Mouse (Mus musculus): ENCODE data around the gene Eef1b2. TPM values are rescaled to one million over a fixed set of nuclear protein-coding genes. Genes with fewer than 3 reads are reported as not detected.

Eef1b2 gene
- total and polyA plus RNA-seq, 3 experiments: 533 to 2,961 (median 673) TPM

- H3K36me3 ChIP-seq (replicated peaks): no peaks in the 10 kb centered on the region
- no peak overlapping the region for H3K4me3 ChIP-seq (ENCODE audit: low read depth, low read length)
- H3K4me1 ChIP-seq (ENCODE audit: insufficient read depth, low read depth, low read length): peaks cover 31% of the 10 kb centered on the region
- ATAC-seq (ENCODE audit: extremely low read depth, insufficient number of reproducible peaks, low FRiP score, poor library complexity, severe bottlenecking): no peak
- H3K27me3 ChIP-seq (ENCODE audit: insufficient read depth, low read length): peaks cover 17% of the 10 kb centered on the region
- DNase-seq (ENCODE audit: low spot score): no peak
- TF ChIP-seq CTCF (IDR thresholded peaks at IDR 0.05; ENCODE audit: low read depth, low read length) (no peak), GATA2 (IDR thresholded peaks at IDR 0.05; ENCODE audit: borderline replicate concordance, low read depth, low read length) (no peak), POLR2AphosphoS5 (IDR thresholded peaks at IDR 0.05; ENCODE audit: insufficient replicate concordance, low read depth, low read length) (no peak), GATA1 (IDR thresholded peaks at IDR 0.05; ENCODE audit: borderline replicate concordance, low read length) (no peak), TAL1 (conservative IDR thresholded peaks at IDR 0.05; ENCODE audit: low read depth, low read length) (no peak)
- no peaks in the 10 kb centered on the region for H3K9me3 ChIP-seq (replicated peaks)
Observed at GRCm38 (mm10) chr1:63225890-63226289, 49.3 kb downstream of the Eef1b2 start.

DNA sequence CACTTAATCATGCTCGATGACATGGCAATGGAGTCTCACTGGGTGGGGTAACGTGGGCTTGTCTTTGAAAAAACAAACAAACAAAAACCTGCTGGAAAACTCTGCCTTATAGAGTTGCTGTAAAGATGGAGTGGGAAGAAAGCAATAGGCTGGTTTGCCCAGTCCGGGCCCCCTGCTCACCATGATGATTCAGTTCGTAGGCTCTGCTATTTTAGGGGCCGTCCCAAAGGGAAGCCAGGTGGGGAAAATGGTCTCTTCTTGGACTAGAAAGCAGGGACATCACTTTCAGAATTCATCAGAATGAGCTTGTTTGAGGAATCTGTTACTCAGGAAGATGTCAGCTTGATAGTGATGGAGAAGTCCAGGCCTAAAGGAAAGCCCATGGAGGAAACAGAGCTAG, 50.6 kb downstream of the Eef1b2 start:
- TF ChIP-seq GATA2 (IDR thresholded peaks at IDR 0.05; ENCODE audit: borderline replicate concordance, low read depth, low read length) (no peak), CTCF (IDR thresholded peaks at IDR 0.05; ENCODE audit: low read depth, low read length) (no peak), TAL1 (conservative IDR thresholded peaks at IDR 0.05; ENCODE audit: low read depth, low read length) (no peak), POLR2AphosphoS5 (IDR thresholded peaks at IDR 0.05; ENCODE audit: insufficient replicate concordance, low read depth, low read length) (no peak), GATA1 (IDR thresholded peaks at IDR 0.05; ENCODE audit: borderline replicate concordance, low read length) (no peak)
- Histone ChIP-seq H3K4me3 (ENCODE audit: low read depth, low read length) (no peak overlapping the region), H3K36me3 (replicated peaks) (no peaks in the 10 kb centered on the region), H3K4me1 (ENCODE audit: insufficient read depth, low read depth, low read length) (peaks cover 25% of the 10 kb centered on the region), H3K9me3 (replicated peaks) (no peaks in the 10 kb centered on the region), H3K27me3 (ENCODE audit: insufficient read depth, low read length) (peaks cover 13% of the 10 kb centered on the region)
- ATAC-seq (ENCODE audit: extremely low read depth, insufficient number of reproducible peaks, low FRiP score, poor library complexity, severe bottlenecking) (no peak), DNase-seq (ENCODE audit: low spot score) (no peak)

Other genes with a start within 250 kb of the Eef1b2 start
- gene Ino80d, start 62.2 kb upstream of the Eef1b2 start, total RNA-seq (2014; fragmentation: Nextera tagmentation): 86.8 and 92.7 TPM in 2 replicates
- gene Ino80d, start 62.2 kb upstream of the Eef1b2 start, total RNA-seq (2017): 20.9 and 24.5 TPM in 2 replicates
- gene Ino80d, start 62.2 kb upstream of the Eef1b2 start, polyA plus RNA-seq (2012): 3.6 and 4.6 TPM in 2 replicates
- gene Ndufs1, start within 50 bp of the Eef1b2 start, total RNA-seq (2014; fragmentation: Nextera tagmentation): 176 and 217 TPM in 2 replicates
- gene Ndufs1, start within 50 bp of the Eef1b2 start, total RNA-seq (2017): 301 and 302 TPM in 2 replicates
- gene Ndufs1, start within 50 bp of the Eef1b2 start, polyA plus RNA-seq (2012): 57.4 and 85.7 TPM in 2 replicates
- gene Gpr1, start 37.7 kb downstream of the Eef1b2 start, total RNA-seq (2014; fragmentation: Nextera tagmentation): not detected in 2 replicates
- 0.16 and 0.29 TPM in 2 replicates for gene Gpr1, start 37.7 kb downstream of the Eef1b2 start, total RNA-seq (2017)
- gene Gpr1, start 37.7 kb downstream of the Eef1b2 start, polyA plus RNA-seq (2012): 0.02 TPM in 1 of 2 replicates, not detected in the other
- gene Zdbf2, start 96.4 kb downstream of the Eef1b2 start, total RNA-seq (2014; fragmentation: Nextera tagmentation): not detected in 2 replicates
- gene Zdbf2, start 96.4 kb downstream of the Eef1b2 start, total RNA-seq (2017): 0.06 and 0.11 TPM in 2 replicates
- gene Zdbf2, start 96.4 kb downstream of the Eef1b2 start, polyA plus RNA-seq (2012): not detected in 2 replicates